Mouse (Mus musculus): ENCODE data around the gene Sctr.

DNA sequence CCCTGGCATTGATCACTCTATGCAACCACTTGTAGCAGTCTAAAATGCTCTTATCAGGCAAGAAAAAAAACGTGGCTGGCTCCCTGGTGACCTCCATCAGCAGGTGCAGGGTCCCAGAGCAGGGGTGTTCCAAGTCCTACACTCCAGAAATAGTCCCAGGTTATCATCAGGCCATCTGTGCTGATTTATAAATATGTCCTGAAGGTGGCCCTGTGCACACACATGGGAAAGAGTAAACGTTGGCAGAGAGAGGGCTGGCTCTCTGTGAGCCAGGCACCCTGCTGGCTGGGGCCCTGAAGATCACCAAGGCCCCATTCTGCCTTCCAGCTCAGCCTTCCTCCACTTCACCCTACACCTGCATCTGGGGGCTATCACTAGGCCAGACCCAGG, 18.4 kb downstream of the Sctr start:
- 0 out of 2 replicates have a peak, but pooled peaks have one; percentile 12 for TF ChIP-seq CTCF (IDR thresholded peaks at IDR 0.05; ENCODE audit: low read depth)
- no peak for TF ChIP-seq EP300 (IDR thresholded peaks at IDR 0.05; ENCODE audit: low read depth)

Measured in liver, embryonic 14.5 days (tissue).